Mouse (Mus musculus) testis, adult 2 months (tissue): ENCODE data around the gene Zfp553.

ENCODE experiments used
- CTCF ChIP-seq: fragments of 200-500 bp; IDR thresholded peaks from 2 replicates; pipeline ENCODE4 v1.5.1; 2012; ENCODE audit warnings: low read depth, mild to moderate bottlenecking, inconsistent platforms, low read length, moderate library complexity; ENCODE audit not compliant: control insufficient read depth, insufficient read depth, insufficient replicate concordance
- POLR2A ChIP-seq: fragments of 200-500 bp; IDR thresholded peaks from 2 replicates; pipeline ENCODE4 v1.6.1; 2012; ENCODE audit warnings: low read depth, mild to moderate bottlenecking, inconsistent platforms, low read length, moderate library complexity; ENCODE audit not compliant: control insufficient read depth

- TF ChIP-seq POLR2A: no peak
- TF ChIP-seq CTCF: no peak
Measured at GRCm38 (mm10) chr7:127255965-127256364, 23.1 kb downstream of the Zfp553 start.
